Mouse (Mus musculus): ENCODE measurements around the gene Mark1.

GRCm38 (mm10) chr1:184928382-184928781 lies 71.0 kb downstream of the Mark1 start:
- TF ChIP-seq CTCF (IDR thresholded peaks at IDR 0.05; ENCODE audit: borderline replicate concordance, extremely low read depth, insufficient read depth, insufficient read length): no peak
- no peak for TF ChIP-seq POLR2A (IDR thresholded peaks at IDR 0.05; ENCODE audit: borderline replicate concordance, extremely low read depth, insufficient read depth, insufficient read length, poor library complexity, severe bottlenecking)
